Mouse (Mus musculus): ENCODE data around the gene Prkaca. TPM values are rescaled to one million over a fixed set of nuclear protein-coding genes. Genes with fewer than 3 reads are reported as not detected.

Gene Prkaca
- polyA plus RNA-seq, 1 experiment from 2014 or later = 194 TPM

- H3K27ac ChIP-seq = no peak overlapping the region
- no peak overlapping the region for H3K4me3 ChIP-seq (replicated peaks; ENCODE audit: low read length)
- DNase-seq (ENCODE audit: low spot score) (no peak), ATAC-seq (ENCODE audit: low FRiP score) (no peak)
- 80% methylated on average over 1 of the region's 1 CpGs for WGBS
- no peak overlapping the region for H3K9ac ChIP-seq
- no peaks in the 10 kb centered on the region for H3K4me1 ChIP-seq (replicated peaks; ENCODE audit: control insufficient read depth, insufficient read depth, low read length)
- H3K4me2 ChIP-seq (replicated peaks) = no peak overlapping the region
- H3K9me3 ChIP-seq (ENCODE audit: control insufficient read depth, low read length) = no peaks in the 10 kb centered on the region
- H3K36me3 ChIP-seq (replicated peaks; ENCODE audit: control insufficient read depth, insufficient read depth) = peaks cover 30% of the 10 kb centered on the region
- no peaks in the 10 kb centered on the region for H3K27me3 ChIP-seq (ENCODE audit: control insufficient read depth, insufficient read depth, low read length)
Observed at GRCm38 (mm10) chr8:83942446-83942845, 30.3 kb upstream of the Prkaca start.

- Histone ChIP-seq H3K4me2 (replicated peaks) (no peak overlapping the region), H3K27me3 (ENCODE audit: control insufficient read depth, insufficient read depth, low read length) (no peaks in the 10 kb centered on the region), H3K4me3 (replicated peaks; ENCODE audit: low read length) (no peak overlapping the region), H3K9ac (no peak overlapping the region), H3K27ac (no peak overlapping the region), H3K36me3 (replicated peaks; ENCODE audit: control insufficient read depth, insufficient read depth) (no peaks in the 10 kb centered on the region), H3K9me3 (ENCODE audit: control insufficient read depth, low read length) (no peaks in the 10 kb centered on the region), H3K4me1 (replicated peaks; ENCODE audit: control insufficient read depth, insufficient read depth, low read length) (no peaks in the 10 kb centered on the region)
- DNase-seq (ENCODE audit: low spot score) (no peak), ATAC-seq (ENCODE audit: low FRiP score) (no peak)
- 70% methylated on average over 3 of the region's 3 CpGs for WGBS
Observed at GRCm38 (mm10) chr8:83945540-83945939, 27.3 kb upstream of the Prkaca start.

GRCm38 (mm10) chr8:83954749-83955105 is 18.1 kb upstream of the Prkaca start:
- Histone ChIP-seq H3K4me2 (replicated peaks) (peak overlapping the region; percentile 91), H3K27ac (0 out of 2 replicates have a peak overlapping the region, but pooled peaks have one; percentile 1), H3K27me3 (ENCODE audit: control insufficient read depth, insufficient read depth, low read length) (no peaks in the 10 kb centered on the region), H3K36me3 (replicated peaks; ENCODE audit: control insufficient read depth, insufficient read depth) (no peaks in the 10 kb centered on the region), H3K4me3 (replicated peaks; ENCODE audit: low read length) (peak overlapping the region; percentile 45), H3K9ac (peak overlapping the region; percentile 42), H3K9me3 (ENCODE audit: control insufficient read depth, low read length) (no peaks in the 10 kb centered on the region), H3K4me1 (replicated peaks; ENCODE audit: control insufficient read depth, insufficient read depth, low read length) (peaks cover 6% of the 10 kb centered on the region; the same call in 1 of the 2 replicates)
- DNase-seq (ENCODE audit: low spot score) (no peak), ATAC-seq (ENCODE audit: low FRiP score) (no peak)
- 3% methylated on average over 14 of the region's 14 CpGs for WGBS

GRCm38 (mm10) chr8:83955106-83955957 is 17.5 kb upstream of the Prkaca start, which contains the start of the genes Gm10644 and Asf1b:
Gm10644 (minus strand) TSS chr8:83955205.
Asf1b (plus strand) TSS chr8:83955507.
- peak within 1 kb of the TSS; percentile 91 for H3K4me2 ChIP-seq (replicated peaks)
- H3K27me3 ChIP-seq (ENCODE audit: control insufficient read depth, insufficient read depth, low read length) = no peaks in the 10 kb centered on the region
- no peaks in the 10 kb centered on the region for H3K9me3 ChIP-seq (ENCODE audit: control insufficient read depth, low read length)
- H3K36me3 ChIP-seq (replicated peaks; ENCODE audit: control insufficient read depth, insufficient read depth) = no peaks in the 10 kb centered on the region
- H3K9ac ChIP-seq = peak within 1 kb of the TSS; percentile 45
- peak; percentile 99 for ATAC-seq (ENCODE audit: low FRiP score)
- WGBS = under 1% methylated on average over 75 of the region's 75 CpGs
- H3K27ac ChIP-seq = 0 out of 2 replicates have a peak within 1 kb of the TSS, but pooled peaks have one; percentile 1
- H3K4me3 ChIP-seq (replicated peaks; ENCODE audit: low read length) = peak within 1 kb of the TSS; percentile 45
- H3K4me1 ChIP-seq (replicated peaks; ENCODE audit: control insufficient read depth, insufficient read depth, low read length) = peaks cover 6% of the 10 kb centered on the region; the same call in 1 of the 2 replicates
- peak; percentile 99 for DNase-seq (ENCODE audit: low spot score)

DNA sequence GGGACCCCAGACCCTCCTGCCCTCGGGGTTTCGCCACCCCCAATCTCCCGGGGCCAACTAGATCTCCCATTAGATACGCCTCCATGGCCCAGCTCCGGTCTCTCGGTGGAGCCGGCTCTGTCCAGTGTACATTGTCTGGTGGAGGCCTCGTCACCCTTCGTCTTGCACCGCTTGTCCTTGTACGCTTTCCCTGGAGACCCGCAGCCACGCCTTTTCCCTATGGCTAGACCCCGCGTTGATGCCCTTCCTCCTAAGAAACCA is 16.9 kb upstream of the Prkaca start:
- ATAC-seq (ENCODE audit: low FRiP score) (no peak), DNase-seq (ENCODE audit: low spot score) (no peak)
- Histone ChIP-seq H3K9ac (peak overlapping the region; percentile 45), H3K9me3 (ENCODE audit: control insufficient read depth, low read length) (no peaks in the 10 kb centered on the region), H3K4me1 (replicated peaks; ENCODE audit: control insufficient read depth, insufficient read depth, low read length) (peaks cover 6% of the 10 kb centered on the region; the same call in 1 of the 2 replicates), H3K4me2 (replicated peaks) (peak overlapping the region; percentile 91), H3K27me3 (ENCODE audit: control insufficient read depth, insufficient read depth, low read length) (no peaks in the 10 kb centered on the region), H3K36me3 (replicated peaks; ENCODE audit: control insufficient read depth, insufficient read depth) (no peaks in the 10 kb centered on the region), H3K27ac (no peak overlapping the region), H3K4me3 (replicated peaks; ENCODE audit: low read length) (peak overlapping the region; percentile 45)
- 2% methylated on average over 15 of the region's 15 CpGs for WGBS

- no peaks in the 10 kb centered on the region for H3K27me3 ChIP-seq (ENCODE audit: control insufficient read depth, insufficient read depth, low read length)
- no peak for DNase-seq (ENCODE audit: low spot score)
- H3K9ac ChIP-seq = no peak overlapping the region
- ATAC-seq (ENCODE audit: low FRiP score) = no peak
- peak overlapping the region; percentile 91 for H3K4me2 ChIP-seq (replicated peaks)
- 17% methylated on average over 1 of the region's 1 CpGs for WGBS
- no peaks in the 10 kb centered on the region for H3K9me3 ChIP-seq (ENCODE audit: control insufficient read depth, low read length)
- no peaks in the 10 kb centered on the region for H3K36me3 ChIP-seq (replicated peaks; ENCODE audit: control insufficient read depth, insufficient read depth)
- H3K27ac ChIP-seq = no peak overlapping the region
- H3K4me3 ChIP-seq (replicated peaks; ENCODE audit: low read length) = 0 out of 2 replicates have a peak overlapping the region, but pooled peaks have one; percentile 45
- H3K4me1 ChIP-seq (replicated peaks; ENCODE audit: control insufficient read depth, insufficient read depth, low read length) = peaks cover 6% of the 10 kb centered on the region; the same call in 1 of the 2 replicates
Observed at GRCm38 (mm10) chr8:83956789-83957188, 16.0 kb upstream of the Prkaca start.

DNA sequence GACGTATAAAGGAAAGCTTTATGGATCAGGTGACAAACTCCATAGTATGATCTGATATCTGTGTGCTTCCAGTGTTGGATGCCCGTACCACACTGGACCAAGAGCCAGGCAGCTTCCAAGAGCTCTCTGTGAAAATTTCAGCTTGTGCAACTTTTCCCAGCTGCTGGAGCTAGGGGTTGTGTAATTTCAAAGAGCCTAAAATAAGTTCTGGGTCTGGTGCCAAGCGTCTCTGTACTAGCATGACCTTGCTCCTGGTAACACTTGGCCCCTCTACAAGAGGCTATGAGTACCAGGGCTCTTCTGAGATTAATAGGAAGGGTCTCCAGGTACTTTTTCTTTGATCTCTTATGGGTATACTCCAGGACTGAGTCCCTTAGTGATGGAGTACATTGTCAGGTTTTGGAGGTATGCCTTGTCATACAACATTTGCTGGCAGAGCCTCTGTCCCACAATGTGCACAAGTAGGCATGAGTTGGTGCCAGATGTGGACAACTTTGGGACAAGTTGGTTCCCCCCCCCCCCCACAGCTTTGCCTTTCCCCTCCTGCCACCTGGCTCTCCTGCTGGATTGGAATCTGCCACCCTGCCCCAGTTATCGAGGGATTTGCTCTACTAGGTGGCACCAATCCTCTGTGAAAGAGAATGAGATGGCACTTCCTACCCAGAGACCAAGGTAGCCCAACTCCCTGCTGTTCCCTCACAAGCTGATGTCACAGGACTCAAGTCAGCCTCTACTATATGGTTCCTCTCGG is 8.6 kb upstream of the Prkaca start:
- Histone ChIP-seq H3K27ac (no peak overlapping the region), H3K4me1 (replicated peaks; ENCODE audit: control insufficient read depth, insufficient read depth, low read length) (no peaks in the 10 kb centered on the region), H3K9me3 (ENCODE audit: control insufficient read depth, low read length) (no peaks in the 10 kb centered on the region), H3K4me3 (replicated peaks; ENCODE audit: low read length) (no peak overlapping the region), H3K27me3 (ENCODE audit: control insufficient read depth, insufficient read depth, low read length) (no peaks in the 10 kb centered on the region), H3K4me2 (replicated peaks) (no peak overlapping the region), H3K36me3 (replicated peaks; ENCODE audit: control insufficient read depth, insufficient read depth) (no peaks in the 10 kb centered on the region), H3K9ac (no peak overlapping the region)
- ATAC-seq (ENCODE audit: low FRiP score) = no peak
- 93% methylated on average over 5 of the region's 5 CpGs for WGBS
- no peak for DNase-seq (ENCODE audit: low spot score)

DNA sequence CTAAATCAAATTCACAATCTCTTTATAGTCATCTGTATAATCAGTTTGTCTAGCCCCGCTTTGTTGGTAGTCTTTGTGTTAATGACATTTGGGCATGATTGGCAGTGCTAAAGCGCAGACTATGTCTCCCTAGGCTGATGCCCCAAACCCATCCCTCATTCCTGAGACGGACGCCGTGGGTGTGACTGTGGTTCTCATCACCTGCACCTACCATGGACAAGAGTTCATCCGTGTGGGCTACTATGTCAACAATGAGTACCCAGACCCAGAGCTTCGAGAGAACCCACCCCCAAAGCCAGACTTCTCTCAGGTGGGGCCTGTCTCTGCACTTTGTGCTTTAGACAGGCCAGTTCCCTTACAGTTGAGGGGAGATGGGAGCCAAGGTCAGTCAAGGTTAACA is 5.1 kb upstream of the Prkaca start:
- no peak for ATAC-seq (ENCODE audit: low FRiP score)
- peaks cover 5% of the 10 kb centered on the region for H3K4me1 ChIP-seq (replicated peaks; ENCODE audit: control insufficient read depth, insufficient read depth, low read length)
- DNase-seq (ENCODE audit: low spot score) = no peak
- H3K27ac ChIP-seq = no peak overlapping the region
- H3K27me3 ChIP-seq (ENCODE audit: control insufficient read depth, insufficient read depth, low read length) = no peaks in the 10 kb centered on the region
- H3K9me3 ChIP-seq (ENCODE audit: control insufficient read depth, low read length) = no peaks in the 10 kb centered on the region
- H3K4me3 ChIP-seq (replicated peaks; ENCODE audit: low read length) = no peak overlapping the region
- no peak overlapping the region for H3K9ac ChIP-seq
- H3K4me2 ChIP-seq (replicated peaks) = no peak overlapping the region
- 95% methylated on average over 7 of the region's 7 CpGs for WGBS
- no peaks in the 10 kb centered on the region for H3K36me3 ChIP-seq (replicated peaks; ENCODE audit: control insufficient read depth, insufficient read depth)

- no peak for ATAC-seq (ENCODE audit: low FRiP score)
- H3K27ac ChIP-seq = no peak overlapping the region
- H3K36me3 ChIP-seq (replicated peaks; ENCODE audit: control insufficient read depth, insufficient read depth) = no peaks in the 10 kb centered on the region
- H3K4me2 ChIP-seq (replicated peaks) = no peak overlapping the region
- no peaks in the 10 kb centered on the region for H3K9me3 ChIP-seq (ENCODE audit: control insufficient read depth, low read length)
- H3K4me1 ChIP-seq (replicated peaks; ENCODE audit: control insufficient read depth, insufficient read depth, low read length) = peaks cover 17% of the 10 kb centered on the region
- H3K4me3 ChIP-seq (replicated peaks; ENCODE audit: low read length) = no peak overlapping the region
- no peaks in the 10 kb centered on the region for H3K27me3 ChIP-seq (ENCODE audit: control insufficient read depth, insufficient read depth, low read length)
- 92% methylated on average over 4 of the region's 4 CpGs for WGBS
- no peak overlapping the region for H3K9ac ChIP-seq
- no peak for DNase-seq (ENCODE audit: low spot score)
Observed at GRCm38 (mm10) chr8:83971121-83971520, 1.7 kb upstream of the Prkaca start.

Measured in hindbrain, embryonic 14.5 days (tissue).